Mouse (Mus musculus): Measurements from ENCODE around the gene Scg2.

- TF ChIP-seq CTCF (IDR thresholded peaks at IDR 0.05; ENCODE audit: low read depth, low read length): no peak
- no peak for TF ChIP-seq POLR2A (IDR thresholded peaks at IDR 0.05; ENCODE audit: borderline replicate concordance, low read depth, low read length)
Measured at GRCm38 (mm10) chr1:79415496-79415895, 24.4 kb downstream of the Scg2 start.
